Mouse (Mus musculus): ENCODE data around the gene Plekhh3.

DNA sequence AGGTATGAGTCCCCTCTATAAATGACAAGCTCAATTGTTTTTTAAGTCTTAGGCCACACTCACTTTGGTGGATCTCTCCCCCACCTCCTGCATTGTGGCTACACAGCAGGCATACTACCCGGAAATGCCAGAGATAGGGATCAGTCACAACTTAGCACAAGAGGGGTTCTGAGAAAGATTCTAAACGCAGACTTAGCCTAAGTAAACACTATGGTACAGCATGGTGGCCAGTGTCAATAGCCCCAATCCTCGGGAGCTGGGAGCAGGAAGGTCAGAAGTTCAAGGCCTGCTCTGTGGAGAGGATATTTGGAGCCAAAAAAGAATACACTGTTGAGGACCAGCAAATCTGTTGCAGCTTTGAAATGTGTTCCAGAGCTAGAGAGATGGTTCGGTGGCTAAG is 53.0 kb downstream of the Plekhh3 start:
- TF ChIP-seq CTCF (IDR thresholded peaks at IDR 0.05; ENCODE audit: control insufficient read depth, insufficient read depth, insufficient read length) (no peak), USF1 (IDR thresholded peaks at IDR 0.05; ENCODE audit: low read depth) (no peak), MYOG (IDR thresholded peaks at IDR 0.05; ENCODE audit: control insufficient read depth, extremely low read depth, insufficient read length) (no peak), CEBPB (IDR thresholded peaks at IDR 0.05; ENCODE audit: low read depth) (no peak)

Measured in C2C12 (cell line).